Mouse (Mus musculus): Measurements from ENCODE around the gene Ppp1r26.

- TF ChIP-seq CTCF (IDR thresholded peaks at IDR 0.05; ENCODE audit: low read depth) = peak; percentile 87
- TF ChIP-seq EP300 (IDR thresholded peaks at IDR 0.05; ENCODE audit: low read depth) = no peak
Observed at GRCm38 (mm10) chr2:28419898-28420297, 26.7 kb upstream of the Ppp1r26 start.

Data from heart, postnatal 0 days (tissue).